Mouse (Mus musculus) layer of hippocampus, postnatal 25 days (tissue): ENCODE results near the gene Borcs8. TPM values are rescaled to one million over a fixed set of nuclear protein-coding genes. Genes with fewer than 3 reads are reported as not detected.

Source experiments
- DNase-seq, 2 experiments: peaks; one replicate each; pipeline ENCODE4 v3.0.0; 2022; ENCODE audit warnings: mixed read lengths in 2 of 2, low spot score in 1 of 2; ENCODE audit errors: extremely low spot score in 1 of 2
- microRNA-seq, 2 experiments: library from miRNA; unstranded; fragments of <30 nt; microRNA quantifications; one replicate each; pipeline ENCODE4 v1.2.0; 2021
- total RNA-seq, 2 experiments: library from RNA; stranded (reverse); gene quantifications; 2 replicates each; pipeline ENCODE4 v1.2.3; 2021

Gene Borcs8
- total RNA-seq, 2 experiments from 2014 or later = 47.0 to 47.5 TPM

- DNase-seq = no peak
These were observed 34.0 kb downstream of the Borcs8 start for GRCm38 (mm10) chr8:70173320-70173719.

GRCm38 (mm10) chr8:70174079-70174478 lies 34.8 kb downstream of the Borcs8 start:
- DNase-seq = no peak

- DNase-seq = no peak
These were observed 38.9 kb downstream of the Borcs8 start for GRCm38 (mm10) chr8:70178231-70178630.

GRCm38 (mm10) chr8:70179082-70179481 lies 39.8 kb downstream of the Borcs8 start:
- no peak for DNase-seq

- no peak for DNase-seq
These were observed 42.1 kb downstream of the Borcs8 start for GRCm38 (mm10) chr8:70181212-70181902.

- DNase-seq = no peak
These were observed 42.6 kb downstream of the Borcs8 start for GRCm38 (mm10) chr8:70181903-70182252.

GRCm38 (mm10) chr8:70183194-70183593 lies 43.9 kb downstream of the Borcs8 start:
- DNase-seq = no peak

- DNase-seq = no peak
These were observed 49.4 kb downstream of the Borcs8 start for GRCm38 (mm10) chr8:70188707-70189106.

GRCm38 (mm10) chr8:70193238-70193637 lies 53.9 kb downstream of the Borcs8 start:
- no peak for DNase-seq

- DNase-seq = no peak
These were observed 54.9 kb downstream of the Borcs8 start for GRCm38 (mm10) chr8:70194191-70194590.

GRCm38 (mm10) chr8:70195762-70196161 lies 56.5 kb downstream of the Borcs8 start:
- DNase-seq = no peak

Small RNA genes lying within 50 kb of the gene (microRNA-seq; reads per million reads assigned to microRNA genes)
- 14.3 to 17.7 reads per million in 2 experiments for gene Mir7066

Other genes with a start within 250 kb of the Borcs8 start
- gene Tssk6, start 237.3 kb upstream of the Borcs8 start, total RNA-seq = under 1 TPM; 0.27 to 0.28 TPM
- 100 to 1,000 TPM; 159 to 174 TPM for gene Ndufa13, start 236.9 kb upstream of the Borcs8 start, total RNA-seq
- 10 to 100 TPM; 29.0 to 37.5 TPM for gene Yjefn3, start 236.8 kb upstream of the Borcs8 start, total RNA-seq
- gene Gatad2a, start 143.1 kb upstream of the Borcs8 start, total RNA-seq = 10 to 100 TPM; 30.7 TPM
- 10 to 100 TPM; 77.2 to 83.9 TPM for gene Mau2, start 96.8 kb upstream of the Borcs8 start, total RNA-seq
- gene Sugp1, start 96.7 kb upstream of the Borcs8 start, total RNA-seq = 10 to 100 TPM; 48.7 to 58.3 TPM
- 1 to 10 TPM; 2.9 to 4.9 TPM for gene Tm6sf2, start 66.6 kb upstream of the Borcs8 start, total RNA-seq
- gene Hapln4, start 56.0 kb upstream of the Borcs8 start, total RNA-seq = 10 to 100 TPM; 68.2 to 77.5 TPM
- 100 to 1,000 TPM; 188 to 207 TPM for gene Ncan, start 18.6 kb upstream of the Borcs8 start, total RNA-seq
- 10 to 100 TPM; 25.5 to 29.8 TPM for gene Nr2c2ap, start 8.2 kb upstream of the Borcs8 start, total RNA-seq
- gene Rfxank, start 345 bp upstream of the Borcs8 start, total RNA-seq = 10 to 100 TPM; 11.8 to 12.0 TPM
- gene Mef2b, start 212 bp downstream of the Borcs8 start, total RNA-seq = not detected
- 10 to 100 TPM; 48.7 to 59.9 TPM for gene Tmem161a, start 32.9 kb downstream of the Borcs8 start, total RNA-seq
- gene Slc25a42, start 72.8 kb downstream of the Borcs8 start, total RNA-seq = 10 to 100 TPM; 34.9 to 42.0 TPM
- 100 to 1,000 TPM; 107 to 133 TPM for gene Sugp2, start 94.7 kb downstream of the Borcs8 start, total RNA-seq
- 10 to 100 TPM; 43.4 to 49.4 TPM for gene Armc6, start 95.0 kb downstream of the Borcs8 start, total RNA-seq
- gene Homer3, start 143.3 kb downstream of the Borcs8 start, total RNA-seq = 10 to 100 TPM; 84.4 to 86.0 TPM
- 10 to 100 TPM; 44.7 to 47.5 TPM for gene Ddx49, start 163.0 kb downstream of the Borcs8 start, total RNA-seq
- 100 to 1,000 TPM; 123 to 141 TPM for gene Cope, start 163.0 kb downstream of the Borcs8 start, total RNA-seq
- 100 to 1,000 TPM; 117 to 122 TPM for gene Cers1, start 176.3 kb downstream of the Borcs8 start, total RNA-seq
- gene Gdf1, start 190.3 kb downstream of the Borcs8 start, total RNA-seq = 10 to 100 TPM; 14.1 to 19.4 TPM
- 10 to 100 TPM; 61.8 to 66.1 TPM for gene Upf1, start 213.8 kb downstream of the Borcs8 start, total RNA-seq
- gene Comp, start 234.1 kb downstream of the Borcs8 start, total RNA-seq = under 1 TPM; 0.32 to 0.47 TPM